Mouse (Mus musculus) layer of hippocampus, adult 9-10 months (tissue): ENCODE data around the gene Grid1.

ENCODE experiments used
- DNase-seq: peaks from one replicate; pipeline ENCODE4 v3.0.0; 2022; ENCODE audit warnings: low spot score

The Grid1 gene

GRCm38 (mm10) chr14:35453702-35454101 lies 633.8 kb downstream of the Grid1 start:
- peak; percentile 12 for DNase-seq

DNA sequence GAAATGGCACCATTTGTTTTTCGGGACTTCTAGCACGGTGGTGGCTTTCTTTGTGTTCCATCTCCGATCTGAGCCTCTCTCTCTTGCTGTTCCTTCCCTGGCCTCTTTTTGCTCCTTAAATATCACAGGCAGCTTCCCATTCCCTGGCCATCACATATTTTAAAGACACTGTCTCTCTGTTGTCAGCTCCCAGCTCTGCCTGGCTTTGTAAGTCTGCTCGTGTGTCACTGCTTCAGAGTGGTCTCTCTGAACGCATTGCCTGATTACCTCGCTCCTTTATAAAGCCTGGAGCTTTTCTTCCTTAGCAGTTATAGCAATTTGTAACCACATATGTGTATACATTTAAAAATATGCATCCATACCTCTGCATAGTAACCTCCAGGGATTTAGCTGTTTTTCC lies 648.3 kb downstream of the Grid1 start:
- no peak for DNase-seq

- DNase-seq, result no peak
These were observed 666.1 kb downstream of the Grid1 start for GRCm38 (mm10) chr14:35486017-35486416.

DNA sequence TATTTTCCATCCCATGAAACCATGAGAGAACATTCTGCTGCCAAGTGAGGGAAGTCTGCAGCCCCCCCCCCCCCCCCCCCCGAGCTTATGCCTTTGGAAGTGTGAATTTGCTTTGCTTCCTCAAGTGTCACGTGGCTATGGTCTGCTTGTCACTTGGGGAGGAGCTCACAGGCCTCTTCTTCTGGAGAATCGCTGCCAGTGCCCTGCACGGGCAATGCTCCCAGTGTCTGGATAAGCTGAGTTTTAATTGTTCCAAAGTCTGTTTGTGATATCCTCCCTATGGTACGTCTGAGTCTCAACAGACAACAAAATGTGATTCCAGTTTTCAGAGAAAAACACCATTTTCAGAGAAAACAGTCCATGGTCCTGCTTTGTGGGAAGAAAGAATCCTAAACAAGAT lies 682.4 kb downstream of the Grid1 start:
- DNase-seq, result no peak

- DNase-seq, result peak; percentile 24
These were observed 699.5 kb downstream of the Grid1 start for GRCm38 (mm10) chr14:35519402-35519801.

DNA sequence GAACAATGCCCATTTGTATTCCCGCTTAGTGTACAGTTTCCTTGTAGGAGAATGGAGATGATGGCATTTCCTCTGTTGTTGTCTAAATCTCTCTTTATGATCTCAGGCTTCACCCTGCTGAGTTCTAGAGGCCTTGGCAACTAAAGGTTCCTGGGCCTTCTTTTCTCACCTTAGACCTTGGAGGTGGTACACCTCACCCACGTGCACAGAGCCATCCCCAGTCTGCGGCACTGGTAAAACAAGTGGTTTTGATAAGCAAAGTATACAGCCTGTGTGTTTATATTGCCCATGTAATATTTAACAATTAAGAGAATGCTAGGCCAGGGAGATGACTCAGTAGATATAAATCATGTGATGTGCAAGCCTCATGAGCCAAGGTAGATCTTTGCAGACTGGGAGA lies 718.9 kb downstream of the Grid1 start:
- DNase-seq, result no peak

DNA sequence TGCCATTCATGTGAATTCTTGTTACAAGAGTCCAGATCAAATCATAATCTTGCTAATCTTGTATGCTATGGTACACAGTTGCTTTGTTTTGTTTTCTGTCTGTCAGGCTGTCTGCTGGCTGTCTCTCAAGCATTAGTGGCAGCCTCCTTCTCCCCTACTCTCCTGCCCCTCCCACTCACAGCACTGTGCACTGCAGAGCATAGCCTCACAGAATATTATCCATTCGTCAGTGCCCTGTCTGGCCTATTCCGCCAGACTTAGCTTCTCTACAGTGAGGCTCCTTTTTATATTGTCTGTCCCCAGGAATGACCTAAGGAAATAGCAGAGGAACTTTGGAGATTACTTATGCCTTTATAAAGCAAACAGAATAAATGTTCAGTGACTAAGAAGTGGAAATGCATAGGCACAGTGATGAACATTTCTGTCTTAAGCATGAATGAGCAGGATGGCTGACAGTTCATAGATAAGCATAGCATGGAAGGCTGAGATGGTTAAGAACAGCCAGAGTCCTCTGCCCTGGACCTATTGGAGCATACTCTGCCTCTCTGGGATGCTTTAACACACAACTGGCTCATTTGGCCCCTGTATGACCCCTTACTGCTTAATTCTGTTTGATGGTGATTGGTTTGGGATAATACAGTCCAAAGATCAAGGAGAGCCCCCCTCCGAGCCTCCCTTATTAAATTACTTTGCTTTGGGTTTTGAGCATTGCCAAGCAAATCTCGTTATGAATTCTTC lies 721.5 kb downstream of the Grid1 start:
- DNase-seq, result no peak

DNA sequence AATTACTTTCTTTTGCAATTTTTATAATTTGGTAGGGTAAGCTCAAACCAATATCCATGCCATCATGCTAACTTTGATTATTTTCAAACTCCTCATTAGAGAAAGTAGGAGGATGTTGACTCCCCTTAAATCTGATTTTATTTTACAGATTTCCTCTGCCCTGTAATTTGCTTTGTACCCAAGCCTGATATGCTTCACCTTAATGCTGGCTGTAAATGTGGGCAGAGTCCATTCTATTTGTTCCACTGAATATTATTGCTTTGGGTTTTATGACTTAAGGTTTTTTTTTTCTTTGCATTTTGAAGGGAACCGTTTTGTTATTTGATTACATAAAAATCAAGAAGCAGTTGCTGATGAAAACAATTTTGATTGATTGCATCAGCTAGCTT lies 722.1 kb downstream of the Grid1 start:
- no peak for DNase-seq

DNA sequence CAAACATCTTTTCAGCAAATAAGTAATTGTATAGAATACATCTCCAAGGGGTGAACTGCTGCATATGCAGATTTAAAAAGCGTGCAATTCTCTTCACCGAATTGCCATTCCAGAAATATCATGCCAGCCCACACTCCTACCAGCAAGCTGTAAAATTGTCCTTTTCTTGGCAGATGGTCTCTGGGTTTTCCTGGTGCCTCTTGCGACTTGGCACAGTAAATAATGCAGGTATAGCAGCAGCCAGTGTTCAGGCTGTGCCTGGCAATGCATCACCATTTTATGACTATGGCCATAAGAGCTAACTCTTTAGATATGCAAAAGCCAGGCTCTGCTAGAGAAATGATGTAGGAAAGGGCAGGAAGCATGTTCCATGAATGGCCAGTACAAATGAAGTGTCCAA lies 734.4 kb downstream of the Grid1 start:
- DNase-seq, result peak; percentile 40

DNA sequence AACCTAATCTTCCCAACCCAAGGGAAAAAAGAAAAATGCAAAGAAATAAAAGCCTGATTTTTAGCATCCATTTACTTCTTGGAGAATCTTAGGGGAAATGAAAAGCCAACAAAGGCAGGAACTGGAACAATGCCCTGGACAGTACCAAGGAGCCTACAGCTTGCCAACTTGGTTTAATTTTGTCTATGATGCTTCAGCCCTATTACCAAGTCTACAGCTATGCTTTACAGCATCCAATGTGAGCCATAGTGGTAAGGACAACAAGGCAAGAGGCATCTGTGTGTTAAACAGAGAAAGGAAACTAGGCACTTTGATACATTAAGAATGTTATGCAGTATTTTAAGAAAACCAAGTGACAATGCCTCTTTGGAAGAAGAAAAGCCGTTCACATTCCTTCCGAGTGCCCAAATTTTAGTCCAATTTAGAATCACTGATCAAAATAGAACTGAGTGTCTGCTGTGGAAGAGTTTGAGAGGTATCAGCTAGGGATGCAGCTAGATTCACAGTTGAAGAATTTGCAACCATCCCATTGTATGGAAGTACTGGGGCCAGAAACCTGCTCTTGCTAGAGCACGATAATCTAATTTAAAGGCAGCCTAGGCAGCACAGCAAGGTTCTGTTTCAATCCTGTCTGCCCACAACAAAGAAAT lies 741.5 kb downstream of the Grid1 start:
- DNase-seq, result no peak

DNA sequence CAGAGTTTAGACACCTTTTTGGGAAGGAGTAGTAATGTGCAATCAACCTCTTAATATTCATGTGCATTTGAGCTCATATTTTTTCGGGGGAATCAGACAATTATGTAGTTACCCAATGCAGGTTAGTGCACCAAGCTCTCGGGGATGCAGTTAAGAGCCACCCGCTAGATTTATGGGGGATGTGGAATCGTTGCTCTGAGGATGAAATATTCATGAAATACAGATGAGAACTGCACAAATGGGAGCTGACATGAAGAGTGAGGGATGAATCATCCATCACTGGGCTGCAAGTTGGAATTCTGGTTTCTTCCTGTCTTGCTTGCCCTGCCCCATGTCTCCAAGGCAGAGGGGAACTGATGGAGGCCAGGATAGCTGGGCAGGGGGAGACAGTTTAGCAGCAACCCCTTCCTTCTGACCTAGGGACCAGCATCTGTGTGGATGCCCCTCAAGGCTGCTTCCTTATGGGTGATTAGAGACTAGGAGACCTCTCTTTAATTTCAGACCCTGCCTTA lies 753.1 kb downstream of the Grid1 start:
- no peak for DNase-seq

DNA sequence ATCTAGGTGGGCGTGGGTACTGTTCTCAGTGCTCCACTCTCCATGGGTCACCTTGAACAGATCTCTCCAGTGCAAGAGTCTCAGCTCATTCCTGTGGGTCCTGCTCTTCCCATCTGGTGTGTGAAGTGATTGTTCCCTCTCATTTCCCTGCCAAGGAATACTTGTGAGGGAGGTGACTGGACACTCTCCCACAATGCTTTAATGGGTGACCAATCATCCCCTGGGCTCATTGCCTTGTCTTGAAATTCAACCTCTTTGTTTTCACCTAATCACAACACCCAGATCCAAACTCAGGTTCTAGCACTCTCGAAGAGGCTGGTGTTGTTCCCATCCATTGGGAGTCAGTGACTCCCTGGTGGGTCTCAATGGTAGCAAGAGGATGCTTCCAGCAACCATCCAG lies 754.6 kb downstream of the Grid1 start:
- no peak for DNase-seq

DNA sequence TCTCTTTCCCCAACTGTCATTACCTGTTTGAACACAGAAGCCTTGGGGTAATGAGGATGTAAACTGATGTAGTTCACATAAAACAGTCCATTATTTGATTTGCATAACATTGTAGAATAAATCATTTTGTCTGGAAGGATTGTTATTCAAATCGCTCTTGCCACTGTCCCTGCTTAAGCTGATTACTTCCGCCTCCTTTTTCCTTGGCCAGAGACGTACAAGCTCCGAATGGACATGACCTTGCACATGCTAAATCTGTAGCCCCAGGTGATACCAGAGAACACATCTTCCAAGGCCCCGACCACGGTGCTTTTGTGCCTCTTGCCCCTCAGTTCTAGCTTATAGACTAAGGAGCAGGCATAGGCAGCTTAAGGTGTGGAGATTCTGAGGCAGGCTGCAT lies 755.4 kb downstream of the Grid1 start:
- DNase-seq, result no peak

- no peak for DNase-seq
These were observed 805.8 kb downstream of the Grid1 start for GRCm38 (mm10) chr14:35625749-35626148.
